Mouse (Mus musculus): ENCODE measurements at regions not wholly inside any gene's neighbourhood (a gene's known extent, or its start where the extent isn't known, plus 50 kb on each side); places are given as distances from the start of the nearest gene placed in this dataset.

DNA sequence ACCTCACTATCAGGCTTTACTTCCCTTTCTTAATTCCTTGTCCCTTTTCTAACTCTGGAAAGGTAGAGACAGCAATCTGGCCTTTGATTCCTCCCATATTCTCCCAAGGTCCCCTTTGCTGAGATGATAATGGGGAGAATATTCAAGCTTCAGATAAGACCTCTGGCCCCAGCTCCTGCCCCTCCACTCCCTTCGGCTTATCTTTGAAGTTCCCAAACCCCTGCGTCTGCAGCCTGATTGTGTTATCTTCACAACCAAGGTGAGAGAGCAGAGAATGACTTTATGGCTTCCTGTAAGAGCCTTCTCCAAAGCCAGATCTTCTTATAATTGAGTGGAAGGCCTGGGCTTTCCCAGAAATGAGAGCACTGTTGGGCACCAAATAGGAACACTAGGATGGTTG is 882.6 kb upstream of the A1bg start:
- TF ChIP-seq CTCF (IDR thresholded peaks at IDR 0.05; ENCODE audit: low read depth) = no peak
- TF ChIP-seq EP300 (optimal IDR thresholded peaks at IDR 0.05) = no peak

Measured in stomach, postnatal 0 days (tissue).